Mouse (Mus musculus): ENCODE measurements around the gene Zfand2a. TPM values are rescaled to one million over a fixed set of nuclear protein-coding genes. Genes with fewer than 3 reads are reported as not detected.

Zfand2a gene
- polyA plus RNA-seq, 1 experiment = 9.0 TPM

DNA sequence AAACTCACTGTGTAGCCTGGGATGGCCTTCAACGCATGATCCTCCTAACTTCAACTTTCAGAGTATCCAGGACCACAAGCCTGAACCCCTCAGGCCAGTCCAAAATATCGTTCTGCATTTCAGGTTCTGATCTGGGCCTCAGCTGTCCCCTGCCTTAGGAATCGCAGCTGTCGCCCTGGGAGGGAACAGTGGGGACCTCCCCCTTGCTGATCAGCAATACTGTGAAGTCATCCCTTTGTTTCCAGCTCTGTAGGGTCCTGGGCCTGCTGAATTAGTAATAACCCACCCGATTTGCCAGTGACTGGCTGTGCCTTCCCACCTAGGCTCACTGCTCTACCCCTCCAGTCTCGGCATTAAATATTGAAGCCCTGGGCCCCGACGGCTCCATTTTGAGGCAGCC is 7.0 kb upstream of the Zfand2a start:
- Histone ChIP-seq H3K4me3 (ENCODE audit: control insufficient read depth, low read depth, low read length) (no peak overlapping the region), H3K27ac (ENCODE audit: control insufficient read depth, insufficient read depth, low read depth, low read length) (no peak overlapping the region), H3K4me1 (ENCODE audit: control insufficient read depth, insufficient read depth, low read length) (no peaks in the 10 kb centered on the region; the same call in 1 of the 2 replicates), H3K36me3 (ENCODE audit: control insufficient read depth, insufficient read depth, low read length) (no peaks in the 10 kb centered on the region), H3K27me3 (ENCODE audit: control insufficient read depth, insufficient read depth, low read length) (no peaks in the 10 kb centered on the region)
- no peak for TF ChIP-seq POLR2A (IDR thresholded peaks at IDR 0.05; ENCODE audit: control insufficient read depth, low read depth, low read length)
- no peak for TF ChIP-seq CTCF (IDR thresholded peaks at IDR 0.05; ENCODE audit: control insufficient read depth, insufficient read depth, insufficient replicate concordance, low read depth, low read length)

DNA sequence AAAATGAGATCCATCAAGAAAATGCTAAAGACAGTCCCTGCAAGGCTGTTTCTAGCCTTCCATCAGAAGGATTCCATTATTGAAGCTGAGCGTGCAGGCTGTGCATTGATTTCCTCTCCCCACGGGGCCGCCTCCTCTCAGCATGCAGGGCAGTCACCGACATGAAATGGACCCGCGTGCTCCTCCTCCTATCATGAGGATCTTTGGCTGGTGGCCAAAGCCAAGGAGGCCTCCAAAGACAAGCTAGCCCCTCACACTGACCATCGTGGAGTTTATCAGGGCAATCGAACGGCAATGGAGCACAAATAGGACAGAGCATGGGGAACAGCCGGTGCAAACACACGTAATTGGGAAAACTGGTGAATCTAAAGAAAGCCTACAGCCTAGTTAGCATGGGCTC is 5.8 kb upstream of the Zfand2a start:
- Histone ChIP-seq H3K4me3 (ENCODE audit: control insufficient read depth, low read depth, low read length) (no peak overlapping the region), H3K27me3 (ENCODE audit: control insufficient read depth, insufficient read depth, low read length) (no peaks in the 10 kb centered on the region)
- no peak for TF ChIP-seq POLR2A (IDR thresholded peaks at IDR 0.05; ENCODE audit: control insufficient read depth, low read depth, low read length)
- TF ChIP-seq CTCF (IDR thresholded peaks at IDR 0.05; ENCODE audit: control insufficient read depth, insufficient read depth, insufficient replicate concordance, low read depth, low read length) = no peak

DNA sequence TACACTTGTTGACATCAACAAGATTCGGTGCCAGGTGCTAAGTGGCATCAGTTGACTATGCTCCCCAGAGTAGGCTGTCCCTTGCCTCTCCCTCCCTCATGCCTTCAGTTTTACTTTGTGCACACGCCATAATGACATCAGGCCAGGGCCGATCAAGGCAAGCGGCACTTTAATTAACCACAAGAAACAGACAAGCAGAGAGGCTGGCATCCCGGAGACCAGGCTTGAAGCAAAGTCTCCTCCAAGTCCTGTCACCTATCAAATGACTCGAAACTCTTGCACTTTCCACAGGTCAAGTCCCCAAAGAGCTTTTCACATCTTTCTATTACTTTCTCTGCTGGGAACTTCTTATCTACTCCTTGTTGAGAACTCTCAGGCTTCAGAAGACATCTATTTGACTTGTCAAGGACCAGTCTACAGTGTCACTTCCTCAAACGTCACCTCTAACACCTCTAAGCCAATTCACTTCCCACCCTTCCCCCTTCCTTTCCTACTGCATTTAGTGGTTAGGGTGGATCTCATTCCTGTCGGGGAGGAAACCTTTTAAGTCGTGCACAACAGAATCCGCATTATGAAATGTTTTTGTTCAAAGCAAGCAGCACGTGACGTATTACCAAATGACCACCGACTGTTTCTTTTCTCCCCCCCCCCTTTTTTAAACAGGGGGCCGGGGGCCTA is 1.0 kb downstream of the Zfand2a start:
- no peak for TF ChIP-seq POLR2A (IDR thresholded peaks at IDR 0.05; ENCODE audit: control insufficient read depth, low read depth, low read length)
- Histone ChIP-seq H3K4me3 (ENCODE audit: control insufficient read depth, low read depth, low read length) (peak overlapping the region; percentile 89), H3K36me3 (ENCODE audit: control insufficient read depth, insufficient read depth, low read length) (peaks cover 1% of the 10 kb centered on the region), H3K27me3 (ENCODE audit: control insufficient read depth, insufficient read depth, low read length) (no peaks in the 10 kb centered on the region), H3K27ac (ENCODE audit: control insufficient read depth, insufficient read depth, low read depth, low read length) (no peak overlapping the region), H3K4me1 (ENCODE audit: control insufficient read depth, insufficient read depth, low read length) (peaks cover 5% of the 10 kb centered on the region)

More for the DNA sequence above, 5.8 kb upstream of the Zfand2a start:
- H3K4me1 ChIP-seq (ENCODE audit: control insufficient read depth, insufficient read depth, low read length) = no peaks in the 10 kb centered on the region; the same call in 1 of the 2 replicates
- H3K36me3 ChIP-seq (ENCODE audit: control insufficient read depth, insufficient read depth, low read length) = no peaks in the 10 kb centered on the region
- H3K27ac ChIP-seq (ENCODE audit: control insufficient read depth, insufficient read depth, low read depth, low read length) = no peak overlapping the region

DNA sequence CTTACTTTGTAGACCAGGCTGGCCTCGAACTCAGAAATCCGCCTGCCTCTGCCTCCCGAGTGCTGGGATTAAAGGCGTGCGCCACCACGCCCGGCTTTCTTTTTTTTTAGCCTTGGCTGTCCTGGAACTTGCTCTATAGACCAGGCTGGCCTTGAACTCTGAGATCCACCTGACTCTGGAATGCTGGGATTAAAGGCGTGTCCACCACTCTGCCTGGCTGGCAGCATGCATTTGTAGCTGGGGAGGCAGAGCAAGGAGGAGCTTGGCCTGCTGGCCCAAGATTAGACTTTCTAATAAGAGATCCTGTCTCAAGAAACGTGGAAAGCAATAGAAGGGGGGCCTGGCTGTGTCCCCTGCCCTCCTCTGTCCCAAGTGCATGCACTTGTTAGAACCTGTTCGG is 3.9 kb downstream of the Zfand2a start:
- TF ChIP-seq CTCF (IDR thresholded peaks at IDR 0.05; ENCODE audit: control insufficient read depth, insufficient read depth, insufficient replicate concordance, low read depth, low read length) (no peak), POLR2A (IDR thresholded peaks at IDR 0.05; ENCODE audit: control insufficient read depth, low read depth, low read length) (no peak)
- no peaks in the 10 kb centered on the region for H3K27me3 ChIP-seq (ENCODE audit: control insufficient read depth, insufficient read depth, low read length)
- no peak overlapping the region for H3K27ac ChIP-seq (ENCODE audit: control insufficient read depth, insufficient read depth, low read depth, low read length)
- H3K4me3 ChIP-seq (ENCODE audit: control insufficient read depth, low read depth, low read length) = no peak overlapping the region
- peaks cover 9% of the 10 kb centered on the region for H3K36me3 ChIP-seq (ENCODE audit: control insufficient read depth, insufficient read depth, low read length)
- peaks cover 5% of the 10 kb centered on the region for H3K4me1 ChIP-seq (ENCODE audit: control insufficient read depth, insufficient read depth, low read length)

DNA sequence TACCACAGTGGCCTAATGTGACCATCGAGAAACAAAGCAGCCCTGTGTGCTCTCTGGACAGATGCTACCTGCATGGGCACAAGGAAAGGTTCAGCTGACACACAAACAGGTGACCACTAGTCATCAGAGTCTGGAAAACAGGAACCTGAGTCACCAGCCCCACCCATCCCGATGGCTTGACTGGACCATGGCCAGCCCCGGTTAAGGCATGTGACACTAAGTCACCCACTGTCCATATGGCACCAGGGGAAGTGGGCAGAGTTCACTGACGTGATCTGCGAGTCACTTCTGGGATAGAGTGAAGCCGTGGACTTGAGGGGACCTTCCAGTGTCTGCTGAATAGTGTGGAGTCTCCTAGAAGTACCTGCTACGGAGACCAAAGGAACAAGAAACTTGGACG is 5.3 kb downstream of the Zfand2a start:
- no peak overlapping the region for H3K4me3 ChIP-seq (ENCODE audit: control insufficient read depth, low read depth, low read length)
- no peak overlapping the region for H3K27ac ChIP-seq (ENCODE audit: control insufficient read depth, insufficient read depth, low read depth, low read length)
- peaks cover 3% of the 10 kb centered on the region; the same call in 1 of the 2 replicates for H3K4me1 ChIP-seq (ENCODE audit: control insufficient read depth, insufficient read depth, low read length)
- no peaks in the 10 kb centered on the region for H3K27me3 ChIP-seq (ENCODE audit: control insufficient read depth, insufficient read depth, low read length)
- no peak for TF ChIP-seq POLR2A (IDR thresholded peaks at IDR 0.05; ENCODE audit: control insufficient read depth, low read depth, low read length)
- no peak for TF ChIP-seq CTCF (IDR thresholded peaks at IDR 0.05; ENCODE audit: control insufficient read depth, insufficient read depth, insufficient replicate concordance, low read depth, low read length)
- peaks cover 11% of the 10 kb centered on the region for H3K36me3 ChIP-seq (ENCODE audit: control insufficient read depth, insufficient read depth, low read length)

DNA sequence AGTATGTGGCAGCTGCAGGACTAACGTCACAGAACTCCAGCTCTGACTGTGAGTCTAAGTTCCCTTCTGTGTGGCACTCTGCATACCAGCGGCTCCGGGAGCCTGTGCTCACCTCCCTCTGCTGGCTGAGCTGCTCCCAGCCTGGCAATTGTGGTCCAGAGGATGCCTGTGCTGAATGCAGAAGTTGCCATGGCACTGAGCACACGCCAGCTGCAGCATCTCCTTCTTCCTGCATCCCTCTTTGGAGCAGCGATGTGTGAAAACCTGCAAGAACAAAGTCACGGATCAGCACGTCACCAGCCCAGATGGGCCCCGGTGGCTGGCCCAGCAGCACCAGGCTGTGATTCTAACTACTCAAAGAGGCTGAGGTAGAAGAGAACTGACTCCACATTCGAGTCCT is 9.6 kb downstream of the Zfand2a start:
- Histone ChIP-seq H3K4me3 (ENCODE audit: control insufficient read depth, low read depth, low read length) (no peak overlapping the region), H3K4me1 (ENCODE audit: control insufficient read depth, insufficient read depth, low read length) (no peaks in the 10 kb centered on the region), H3K36me3 (ENCODE audit: control insufficient read depth, insufficient read depth, low read length) (peaks cover 13% of the 10 kb centered on the region), H3K27ac (ENCODE audit: control insufficient read depth, insufficient read depth, low read depth, low read length) (no peak overlapping the region), H3K27me3 (ENCODE audit: control insufficient read depth, insufficient read depth, low read length) (no peaks in the 10 kb centered on the region)
- TF ChIP-seq CTCF (IDR thresholded peaks at IDR 0.05; ENCODE audit: control insufficient read depth, insufficient read depth, insufficient replicate concordance, low read depth, low read length) = no peak
- TF ChIP-seq POLR2A (IDR thresholded peaks at IDR 0.05; ENCODE audit: control insufficient read depth, low read depth, low read length) = no peak

DNA sequence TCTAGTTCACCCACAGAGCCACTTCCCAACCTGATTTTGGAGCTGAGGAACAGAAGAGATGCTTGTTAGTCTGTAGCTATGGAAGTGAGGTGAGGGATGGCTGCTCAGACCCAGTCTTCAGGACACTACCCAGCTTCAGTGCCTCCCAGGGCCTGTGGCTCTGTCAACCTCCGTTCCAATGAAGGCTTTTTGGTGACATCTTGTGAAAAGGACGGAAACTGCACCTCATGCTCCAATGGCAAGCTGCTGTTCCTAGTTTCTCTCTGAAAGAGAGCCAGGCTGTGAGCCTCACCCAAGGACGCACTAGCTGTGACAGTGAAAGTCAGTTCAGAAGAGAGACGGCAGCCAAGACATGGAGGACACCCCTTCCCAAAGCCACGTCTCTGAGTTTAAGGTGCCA is 16.4 kb downstream of the Zfand2a start:
- TF ChIP-seq CTCF (IDR thresholded peaks at IDR 0.05; ENCODE audit: control insufficient read depth, insufficient read depth, insufficient replicate concordance, low read depth, low read length) = peak; percentile 39; the same call in 1 of the 2 replicates
- TF ChIP-seq POLR2A (IDR thresholded peaks at IDR 0.05; ENCODE audit: control insufficient read depth, low read depth, low read length) = no peak
- Histone ChIP-seq H3K36me3 (ENCODE audit: control insufficient read depth, insufficient read depth, low read length) (peaks cover 1% of the 10 kb centered on the region; the same call in 1 of the 2 replicates), H3K4me1 (ENCODE audit: control insufficient read depth, insufficient read depth, low read length) (no peaks in the 10 kb centered on the region), H3K4me3 (ENCODE audit: control insufficient read depth, low read depth, low read length) (no peak overlapping the region), H3K27ac (ENCODE audit: control insufficient read depth, insufficient read depth, low read depth, low read length) (no peak overlapping the region), H3K27me3 (ENCODE audit: control insufficient read depth, insufficient read depth, low read length) (no peaks in the 10 kb centered on the region)
